Mouse (Mus musculus): ENCODE measurements at regions not wholly inside any gene's neighbourhood (a gene's known extent, or its start where the extent isn't known, plus 50 kb on each side); places are given as distances from the start of the nearest gene placed in this dataset.

DNA sequence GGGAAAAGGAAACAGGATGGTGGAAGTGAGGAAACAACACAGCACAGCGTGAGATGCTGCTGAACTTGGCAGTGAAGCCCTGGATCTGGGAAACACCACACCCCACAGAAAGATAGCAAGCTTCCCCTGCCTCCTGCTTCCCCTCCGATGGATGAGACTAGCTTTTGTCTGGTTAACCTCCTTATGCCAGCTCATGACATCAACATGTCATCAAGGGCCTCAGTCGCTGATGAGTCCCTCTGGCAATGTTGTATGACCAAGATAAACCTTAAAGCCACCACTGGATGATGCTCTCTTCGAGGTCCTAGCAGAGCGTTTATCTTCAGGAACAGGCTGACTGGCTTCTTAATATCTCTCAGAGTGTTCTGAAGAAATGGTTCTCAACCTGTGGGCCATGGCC lies 388.1 kb downstream of the Cd83 start:
- TF ChIP-seq CTCF (IDR thresholded peaks at IDR 0.05; ENCODE audit: extremely low read depth, insufficient read length, insufficient replicate concordance, low read depth, low read length), result no peak
- TF ChIP-seq POLR2A (IDR thresholded peaks at IDR 0.05; ENCODE audit: low read depth, low read length), result no peak

Data from small intestine, adult 2 months (tissue).